Mouse (Mus musculus) brown adipose tissue, adult 24 weeks (tissue): ENCODE results near the gene Tmem9b. TPM values are rescaled to one million over a fixed set of nuclear protein-coding genes. Genes with fewer than 3 reads are reported as not detected.

ENCODE experiments used
- H3K27ac ChIP-seq: fragments of 200-500 bp; replicated peaks from 2 replicates; pipeline ENCODE4 v1.5.1; 2012; ENCODE audit warnings: low read depth, mild to moderate bottlenecking, low read length
- H3K4me1 ChIP-seq: fragments of 200-500 bp; 2 replicates; pipeline ENCODE4 v1.6.1; 2012; ENCODE audit warnings: low read length, mixed read lengths; ENCODE audit not compliant: control insufficient read depth, insufficient read depth, insufficient read length
- H3K4me3 ChIP-seq: fragments of 200-500 bp; 2 replicates; pipeline ENCODE4 v1.5.1; 2012; ENCODE audit warnings: low read depth, mild to moderate bottlenecking, low read length, moderate library complexity; ENCODE audit not compliant: insufficient read depth
- polyA plus RNA-seq: library from polyadenylated mRNA; stranded (reverse); fragments of >200 nt; gene quantifications from 2 replicates; pipeline ENCODE4 v1.2.4, GENCODE M21; 2012; ENCODE audit not compliant: missing spikeins, insufficient read depth, insufficient read length

Gene Tmem9b
- polyA plus RNA-seq, 1 experiment = 47.8 TPM

- Histone ChIP-seq H3K27ac (0 out of 2 replicates have a peak overlapping the region, but pooled peaks have one; percentile 30), H3K4me3 (no peak overlapping the region), H3K4me1 (no peaks in the 10 kb centered on the region)
Measured at GRCm38 (mm10) chr7:109710069-109710468, 42.6 kb downstream of the Tmem9b start.

GRCm38 (mm10) chr7:109708961-109709382, 43.7 kb downstream of the Tmem9b start:
- no peak overlapping the region for H3K4me3 ChIP-seq
- H3K27ac ChIP-seq = no peak overlapping the region
- H3K4me1 ChIP-seq = no peaks in the 10 kb centered on the region

GRCm38 (mm10) chr7:109707023-109707785, 45.5 kb downstream of the Tmem9b start:
- no peaks in the 10 kb centered on the region; the same call in 1 of the 2 replicates for H3K4me1 ChIP-seq
- no peak overlapping the region for H3K27ac ChIP-seq
- no peak overlapping the region for H3K4me3 ChIP-seq

- Histone ChIP-seq H3K4me3 (peak overlapping the region; percentile 82; the same call in 1 of the 2 replicates), H3K27ac (no peak overlapping the region)
Measured at GRCm38 (mm10) chr7:109704461-109704860, 48.2 kb downstream of the Tmem9b start.

GRCm38 (mm10) chr7:109704016-109704377, 48.7 kb downstream of the Tmem9b start:
- Histone ChIP-seq H3K4me3 (peak overlapping the region; percentile 82), H3K27ac (no peak overlapping the region; the same call in 1 of the 2 replicates), H3K4me1 (no peaks in the 10 kb centered on the region; the same call in 1 of the 2 replicates)

More at GRCm38 (mm10) chr7:109704461-109704860, 48.2 kb downstream of the Tmem9b start:
- H3K4me1 ChIP-seq = no peaks in the 10 kb centered on the region; the same call in 1 of the 2 replicates

- no peak within 1 kb of the TSS; the same call in 1 of the 2 replicates for H3K27ac ChIP-seq
Measured at GRCm38 (mm10) chr7:109703190-109704015, 49.3 kb downstream of the Tmem9b start, which contains the start of the genes St5 and Akip1. TSS of gene St5 (minus strand) at chr7:109703605. TSS of gene Akip1 (plus strand) at chr7:109703690.

GRCm38 (mm10) chr7:109702721-109703120, 50.0 kb downstream of the Tmem9b start:
- Histone ChIP-seq H3K4me3 (peak overlapping the region; percentile 48; the same call in 1 of the 2 replicates), H3K27ac (no peak overlapping the region), H3K4me1 (no peaks in the 10 kb centered on the region; the same call in 1 of the 2 replicates)

More at GRCm38 (mm10) chr7:109703190-109704015, 49.3 kb downstream of the Tmem9b start, which contains the start of the genes St5 and Akip1:
- Histone ChIP-seq H3K4me1 (no peaks in the 10 kb centered on the region; the same call in 1 of the 2 replicates), H3K4me3 (peak within 1 kb of the TSS; percentile 82)

- Histone ChIP-seq H3K27ac (no peak overlapping the region), H3K4me3 (no peak overlapping the region), H3K4me1 (no peaks in the 10 kb centered on the region; the same call in 1 of the 2 replicates)
Measured at GRCm38 (mm10) chr7:109700213-109700612, 52.5 kb downstream of the Tmem9b start.

- Histone ChIP-seq H3K4me1 (peaks cover 4% of the 10 kb centered on the region; the same call in 1 of the 2 replicates), H3K27ac (no peak overlapping the region), H3K4me3 (no peak overlapping the region)
Measured at GRCm38 (mm10) chr7:109695339-109695726, 57.3 kb downstream of the Tmem9b start.

GRCm38 (mm10) chr7:109694576-109695338, 57.9 kb downstream of the Tmem9b start:
- Histone ChIP-seq H3K27ac (no peak overlapping the region), H3K4me1 (peaks cover 4% of the 10 kb centered on the region; the same call in 1 of the 2 replicates), H3K4me3 (no peak overlapping the region)

- Histone ChIP-seq H3K4me3 (no peak overlapping the region), H3K27ac (no peak overlapping the region), H3K4me1 (peaks cover 4% of the 10 kb centered on the region; the same call in 1 of the 2 replicates)
Measured at GRCm38 (mm10) chr7:109690961-109691360, 61.7 kb downstream of the Tmem9b start.

GRCm38 (mm10) chr7:109690101-109690500, 62.6 kb downstream of the Tmem9b start:
- H3K4me1 ChIP-seq = peaks cover 4% of the 10 kb centered on the region; the same call in 1 of the 2 replicates
- H3K27ac ChIP-seq = no peak overlapping the region
- no peak overlapping the region for H3K4me3 ChIP-seq

GRCm38 (mm10) chr7:109686585-109687128, 66.0 kb downstream of the Tmem9b start:
- Histone ChIP-seq H3K27ac (no peak overlapping the region), H3K4me3 (no peak overlapping the region), H3K4me1 (peaks cover 4% of the 10 kb centered on the region; the same call in 1 of the 2 replicates)
